Mouse (Mus musculus) gastrocnemius, postnatal 4 days (tissue): ENCODE results near the gene Sdf4. TPM values are rescaled to one million over a fixed set of nuclear protein-coding genes. Genes with fewer than 3 reads are reported as not detected.

Experiments
- DNase-seq, 2 experiments: peaks; one replicate each; pipeline ENCODE4 v3.0.0; 2021 to 2022; ENCODE audit warnings: low spot score in 2 of 2, mixed read lengths in 2 of 2
- long read RNA-seq, 2 experiments: library from polyadenylated mRNA; stranded (forward); transcript quantifications; one replicate each; pipeline ENCODE4 v2.0.0; 2021
- total RNA-seq, 2 experiments: library from RNA; stranded (reverse); gene quantifications; 2 replicates each; pipeline ENCODE4 v1.2.3; 2021

The Sdf4 gene
- 100 to 1,000 TPM; 116 to 117 TPM for total RNA-seq
- long read RNA-seq, experiment 1, full-length matches to known transcripts = 148 of 168 reads
- long read RNA-seq, experiment 1, partial matches to known transcripts = 14 of 168 reads
- long read RNA-seq, experiment 1, other reads (novel, unspliced or antisense) = 6 of 168 reads
- long read RNA-seq, experiment 2, full-length matches to known transcripts = 141 of 156 reads
- long read RNA-seq, experiment 2, partial matches to known transcripts = 9 of 156 reads
- long read RNA-seq, experiment 2, other reads (novel, unspliced or antisense) = 6 of 156 reads

DNA sequence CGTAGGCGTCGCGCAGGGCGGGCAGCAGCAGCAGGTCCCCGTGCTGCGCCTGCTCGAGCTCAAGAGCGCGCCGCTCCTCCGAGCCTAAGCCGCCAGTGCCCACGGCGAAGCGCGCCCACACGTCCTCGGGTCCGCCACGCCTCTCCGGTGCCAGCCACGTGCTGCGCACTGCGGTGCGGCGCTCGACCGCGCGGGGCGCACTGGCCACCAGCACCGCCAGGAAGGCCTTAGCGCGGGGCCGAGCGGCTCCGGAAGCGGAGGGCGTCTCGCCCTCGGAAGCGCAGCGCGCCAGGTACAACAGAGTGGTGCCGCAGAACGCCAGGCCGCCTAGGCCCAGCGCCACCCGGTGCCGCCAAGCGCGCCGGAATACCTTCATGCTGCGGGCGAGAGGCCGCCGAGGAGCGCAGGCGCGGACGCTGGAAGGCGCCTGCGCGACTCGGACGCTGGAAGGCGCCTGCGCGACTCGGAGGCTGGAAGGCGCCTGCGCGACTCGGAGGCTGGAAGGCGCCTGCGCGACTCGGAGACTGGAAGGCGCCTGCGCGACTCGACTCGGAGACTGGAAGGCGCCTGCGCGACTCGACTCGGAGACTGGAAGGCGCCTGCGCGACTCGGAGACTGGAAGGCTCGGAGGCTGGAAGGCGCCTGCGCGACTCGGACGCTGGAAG lies at the start of gene Sdf4, which contains the start of gene B3galt6:
Gene Sdf4 (plus strand): TSS at position 632 of the 665 bp plus-strand sequence.
Gene B3galt6 (minus strand): TSS at position 409 of the 665 bp plus-strand sequence.
- DNase-seq = peak; percentile 76 to 86

- peak; percentile 31 to 60 for DNase-seq
These were observed 49.6 kb upstream of the Sdf4 start for GRCm38 (mm10) chr4:155943049-155943452.

DNA sequence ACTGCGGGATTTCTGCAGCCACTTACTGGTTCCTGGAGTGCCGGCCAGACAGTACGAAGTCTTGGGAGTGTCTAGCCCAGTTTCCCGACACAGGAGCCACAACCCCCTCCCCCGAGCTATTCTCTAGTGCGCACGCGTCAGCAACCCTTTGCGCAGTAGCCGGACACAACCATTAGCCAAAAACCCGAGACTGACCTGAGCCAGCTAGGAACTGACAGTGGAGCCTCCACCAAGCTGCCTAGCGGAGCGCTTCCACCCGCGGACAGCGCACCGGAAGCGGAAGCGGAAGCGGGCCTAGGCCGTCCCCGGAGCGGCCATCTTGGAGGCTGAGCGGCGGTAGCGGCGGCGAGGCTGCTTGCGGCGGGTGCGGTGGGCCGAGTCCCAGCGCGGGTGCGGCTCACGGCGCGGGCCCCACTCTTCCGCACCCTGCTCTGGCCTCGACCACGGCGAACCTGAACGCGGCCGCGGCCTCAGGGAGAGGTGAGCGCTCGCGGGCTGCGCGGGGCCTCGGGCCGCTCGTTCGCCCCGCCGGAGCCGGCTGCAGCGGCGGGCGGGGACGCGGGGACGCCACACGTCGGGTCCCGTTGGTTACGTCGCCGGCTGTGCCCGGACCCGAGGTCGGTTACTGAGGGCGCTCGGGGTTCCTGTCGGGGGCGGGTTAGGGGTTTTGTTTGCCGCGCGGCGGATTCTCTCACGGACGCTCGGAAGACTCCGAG lies 49.0 kb upstream of the Sdf4 start, which contains the start of gene Ube2j2:
Gene Ube2j2 (plus strand): TSS at position 298 of the 716 bp plus-strand sequence.
- DNase-seq = peak; percentile 93 to 94

- DNase-seq = no peak
These were observed 48.4 kb upstream of the Sdf4 start for GRCm38 (mm10) chr4:155944271-155944670.

GRCm38 (mm10) chr4:155947094-155947493 lies 45.6 kb upstream of the Sdf4 start:
- DNase-seq = no peak

GRCm38 (mm10) chr4:155955491-155955890 lies 37.2 kb upstream of the Sdf4 start:
- DNase-seq = no peak

DNA sequence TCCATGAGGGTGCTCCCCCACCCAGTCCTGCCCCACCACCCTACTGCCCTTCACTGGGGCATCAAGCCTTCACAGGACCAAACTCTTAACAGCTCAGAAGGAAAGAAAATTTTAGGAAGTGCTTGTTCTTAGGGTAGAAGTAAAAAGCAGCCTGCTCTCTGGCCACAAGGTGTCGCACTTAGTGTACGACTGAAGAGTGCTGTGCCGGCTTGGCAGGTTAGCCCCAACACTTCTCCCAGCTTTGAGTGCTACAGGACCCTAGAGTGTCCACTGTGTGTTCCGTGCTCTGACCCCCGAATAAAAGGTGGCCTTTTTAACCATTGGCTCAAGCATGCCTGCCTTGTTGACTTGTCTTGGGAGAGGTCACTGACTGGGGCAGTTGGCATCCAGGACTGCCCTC lies 33.4 kb upstream of the Sdf4 start:
- peak; percentile 56 to 77 for DNase-seq

DNA sequence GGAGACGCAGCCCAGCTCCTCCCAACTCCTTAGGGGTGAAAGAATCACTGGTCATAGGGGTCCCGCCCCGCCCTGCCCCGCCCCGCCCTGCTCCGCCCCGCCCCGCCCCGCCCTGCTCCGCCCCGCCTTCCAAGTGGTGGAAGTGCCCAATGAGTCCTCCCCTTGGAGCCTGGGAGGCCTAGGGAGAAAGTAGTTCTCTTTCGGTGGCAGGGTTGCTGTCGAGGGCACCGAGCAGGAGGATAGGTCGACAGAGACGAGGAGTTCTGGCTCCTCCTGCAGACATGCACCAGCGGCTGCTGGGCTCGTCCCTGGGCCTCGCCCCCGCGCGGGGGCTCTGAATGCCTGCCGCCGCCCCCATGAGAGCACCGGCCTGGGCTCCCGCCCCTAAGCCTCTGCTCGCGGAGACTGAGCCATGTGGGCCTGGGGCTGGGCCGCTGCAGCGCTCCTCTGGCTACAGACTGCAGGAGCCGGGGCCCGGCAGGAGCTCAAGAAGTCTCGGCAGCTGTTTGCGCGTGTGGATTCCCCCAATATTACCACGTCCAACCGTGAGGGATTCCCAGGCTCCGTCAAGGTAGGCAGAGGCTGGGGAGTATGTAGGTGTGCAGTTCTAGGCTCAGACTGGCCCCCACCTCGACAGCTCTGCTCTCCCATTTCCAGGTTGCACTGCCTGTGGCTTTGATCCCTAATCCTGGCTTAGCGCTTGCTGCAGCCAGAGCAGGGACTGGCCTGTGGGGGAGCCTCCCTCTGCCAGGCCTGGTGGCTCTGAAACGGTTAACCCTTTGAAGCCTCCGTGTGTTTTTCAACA lies 30.3 kb upstream of the Sdf4 start, which contains the start of gene C1qtnf12:
Gene C1qtnf12 (plus strand): TSS at position 152 of the 805 bp plus-strand sequence.
- DNase-seq = peak in 1 of 2 experiments; percentile 48

GRCm38 (mm10) chr4:155963106-155963505 lies 29.6 kb upstream of the Sdf4 start:
- DNase-seq = no peak

- DNase-seq = no peak
These were observed 28.3 kb upstream of the Sdf4 start for GRCm38 (mm10) chr4:155964396-155964795.

DNA sequence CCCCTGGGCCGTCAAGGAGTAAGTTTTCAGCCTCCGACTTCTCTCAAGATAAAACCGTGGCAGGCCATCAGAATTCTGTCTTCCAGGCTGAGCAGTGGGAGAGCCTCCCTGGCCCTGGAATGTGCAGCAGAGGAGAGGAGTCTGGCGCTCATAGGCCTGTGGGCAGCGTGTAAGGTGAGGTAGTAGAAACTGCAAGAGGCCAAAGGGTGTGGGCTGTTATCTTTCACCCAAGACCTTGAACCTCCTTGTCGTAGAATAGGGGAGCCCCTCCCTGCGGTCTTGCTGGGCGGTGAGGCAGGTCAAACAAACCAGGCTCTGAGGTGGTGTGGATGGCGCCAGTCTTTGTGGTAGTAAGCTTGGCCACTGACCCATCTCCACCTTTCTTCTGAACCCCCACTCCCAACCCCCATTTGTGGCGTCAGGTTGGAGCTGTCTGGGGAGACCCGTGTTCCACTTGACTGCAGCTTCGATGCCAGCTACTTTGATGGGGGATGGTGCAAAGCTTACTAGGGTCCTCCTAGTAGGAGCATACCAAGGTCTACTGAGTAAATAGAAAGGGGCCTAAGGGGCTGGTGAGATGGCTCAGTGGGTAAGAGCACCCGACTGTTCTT lies 23.5 kb upstream of the Sdf4 start:
- no peak for DNase-seq

DNA sequence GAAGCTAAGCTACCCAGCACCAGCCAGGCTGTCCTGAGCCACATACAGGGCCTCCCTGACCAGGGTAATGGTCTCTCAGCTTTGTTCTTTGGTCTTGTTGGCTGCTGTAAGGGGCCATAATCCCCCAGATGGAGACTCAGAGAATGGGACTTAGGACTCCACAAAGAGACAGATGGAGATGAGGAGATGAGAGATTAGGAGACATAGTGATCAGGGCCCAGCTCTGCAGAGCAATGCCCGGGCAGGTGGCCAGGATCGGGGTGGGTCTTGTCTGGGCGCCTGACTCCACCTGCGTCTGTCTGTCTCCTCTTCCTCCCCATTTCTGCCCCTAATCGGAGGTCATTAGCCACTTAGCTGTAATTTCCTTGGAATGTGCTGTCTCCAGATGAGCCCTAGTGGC lies 22.4 kb upstream of the Sdf4 start:
- DNase-seq = no peak

- DNase-seq = no peak
These were observed 20.0 kb upstream of the Sdf4 start for GRCm38 (mm10) chr4:155972651-155973050.

- no peak for DNase-seq
These were observed 19.4 kb upstream of the Sdf4 start for GRCm38 (mm10) chr4:155973239-155973638.

- DNase-seq = no peak
These were observed 11.1 kb upstream of the Sdf4 start for GRCm38 (mm10) chr4:155981436-155982082.

GRCm38 (mm10) chr4:155983788-155984187 lies 8.9 kb upstream of the Sdf4 start:
- no peak for DNase-seq

GRCm38 (mm10) chr4:155991211-155991907 lies 1.3 kb upstream of the Sdf4 start:
- no peak for DNase-seq

DNA sequence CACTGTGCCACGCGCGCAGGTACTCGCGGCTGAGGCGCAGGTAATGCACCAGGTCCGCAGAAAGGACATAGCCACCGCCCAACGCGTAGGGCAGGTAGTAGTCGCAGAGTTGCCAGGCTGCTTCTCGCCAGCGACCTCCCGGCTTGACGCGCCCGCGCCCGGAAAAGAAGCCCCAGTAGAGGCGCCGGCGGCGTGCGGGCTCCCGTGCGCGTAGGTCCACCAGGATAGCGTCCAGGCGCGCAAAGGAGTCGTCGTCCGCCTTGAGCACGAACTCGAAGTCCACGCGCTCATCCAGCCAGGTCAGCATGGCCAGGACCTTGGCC lies 803 bp upstream of the Sdf4 start:
- no peak for DNase-seq

- peak; percentile 91 to 93 for DNase-seq
These were observed 355 bp downstream of the Sdf4 start for GRCm38 (mm10) chr4:155992906-155993547.
